Mouse (Mus musculus) midbrain, embryonic 11.5 days (tissue): ENCODE results near the gene Slc38a10. TPM values are rescaled to one million over a fixed set of nuclear protein-coding genes. Genes with fewer than 3 reads are reported as not detected.

Experiments used
- ATAC-seq: fragments of 200-750 bp; cut with Nextera tagmentation; 2 replicates; pipeline ENCODE4 v1.8.0; 2017; ENCODE audit warnings: moderate TSS enrichment, moderate library complexity; ENCODE audit not compliant: low FRiP score
- DNase-seq: peaks from one replicate; pipeline ENCODE4 v3.0.0; 2015; ENCODE audit warnings: low spot score; ENCODE audit errors: missing footprints
- H3K27ac ChIP-seq: fragments of 300-500 bp; sonication (generic); 2 replicates; pipeline ENCODE4 v1.5.1; 2014; ENCODE audit warnings: low read depth, low read length
- H3K27me3 ChIP-seq: fragments of 300-500 bp; sonication (generic); 2 replicates; pipeline ENCODE4 v1.6.1; 2014; ENCODE audit warnings: mild to moderate bottlenecking, low read length, moderate library complexity, mixed read lengths; ENCODE audit not compliant: control insufficient read depth, insufficient read depth
- H3K36me3 ChIP-seq: fragments of 300-500 bp; sonication (generic); 2 replicates; pipeline ENCODE4 v1.6.1; 2014; ENCODE audit warnings: mild to moderate bottlenecking, low read length, moderate library complexity, mixed read lengths; ENCODE audit not compliant: control insufficient read depth, insufficient read depth
- H3K4me1 ChIP-seq: fragments of 300-500 bp; sonication (generic); 2 replicates; pipeline ENCODE4 v1.6.1; 2014; ENCODE audit warnings: low read length; ENCODE audit not compliant: control insufficient read depth, insufficient read depth
- H3K4me2 ChIP-seq: fragments of 300-500 bp; sonication (generic); 2 replicates; pipeline ENCODE4 v1.6.1; 2014; ENCODE audit warnings: mild to moderate bottlenecking, moderate library complexity
- H3K4me3 ChIP-seq: fragments of 300-500 bp; sonication (generic); 2 replicates; pipeline ENCODE4 v1.5.1; 2014; ENCODE audit warnings: low read depth, low read length
- H3K9ac ChIP-seq: fragments of 300-500 bp; sonication (generic); 2 replicates; pipeline ENCODE4 v1.6.1; 2014; ENCODE audit warnings: low read length
- H3K9me3 ChIP-seq: fragments of 300-500 bp; sonication (generic); 2 replicates; pipeline ENCODE4 v1.6.1; 2016; ENCODE audit warnings: low read length; ENCODE audit not compliant: control insufficient read depth
- WGBS: fragments of 180-500 bp; shearing (Covaris S2); extraction: QIAGEN DNeasy Blood & Tissue Kit; methylation state at CpG from one replicate; pipeline ENCODE4 v1.1.7; 2014; 5-methylcytosine and 5-hydroxymethylcytosine counted together
- polyA plus RNA-seq: library from polyadenylated mRNA; unstranded; fragments of >200 nt; fragmentation: Nextera tagmentation; extraction: Ambion mirVana; gene quantifications from 2 replicates; pipeline ENCODE4 v1.2.1, GENCODE M21; 2014

Gene Slc38a10
- polyA plus RNA-seq, 1 experiment from 2014 or later, result 53.3 TPM

GRCm38 (mm10) chr11:120117626-120118025 is 33.5 kb downstream of the Slc38a10 start:
- no peaks in the 10 kb centered on the region for H3K27me3 ChIP-seq
- H3K4me3 ChIP-seq, result no peak overlapping the region
- no peaks in the 10 kb centered on the region for H3K4me1 ChIP-seq
- H3K9me3 ChIP-seq, result no peaks in the 10 kb centered on the region
- H3K27ac ChIP-seq, result no peak overlapping the region
- ATAC-seq, result no peak
- H3K36me3 ChIP-seq, result peaks cover 2% of the 10 kb centered on the region; the same call in 1 of the 2 replicates
- 83% methylated on average over 2 of the region's 2 CpGs for WGBS
- H3K9ac ChIP-seq, result no peak overlapping the region
- H3K4me2 ChIP-seq, result no peak overlapping the region
- DNase-seq, result no peak

GRCm38 (mm10) chr11:120114488-120115215 is 36.5 kb downstream of the Slc38a10 start:
- DNase-seq, result peak; percentile 47
- 91% methylated on average over 21 of the region's 21 CpGs for WGBS
- H3K27ac ChIP-seq, result no peak overlapping the region
- H3K4me2 ChIP-seq, result no peak overlapping the region
- ATAC-seq, result no peak
- no peak overlapping the region for H3K4me3 ChIP-seq
- H3K4me1 ChIP-seq, result no peaks in the 10 kb centered on the region
- no peaks in the 10 kb centered on the region for H3K9me3 ChIP-seq
- peaks cover 2% of the 10 kb centered on the region; the same call in 1 of the 2 replicates for H3K36me3 ChIP-seq
- no peak overlapping the region for H3K9ac ChIP-seq
- no peaks in the 10 kb centered on the region for H3K27me3 ChIP-seq

GRCm38 (mm10) chr11:120112136-120112535 is 39.0 kb downstream of the Slc38a10 start:
- DNase-seq (peak; percentile 53), ATAC-seq (no peak)
- peaks cover 2% of the 10 kb centered on the region; the same call in 1 of the 2 replicates for H3K36me3 ChIP-seq
- no peaks in the 10 kb centered on the region for H3K27me3 ChIP-seq
- H3K4me3 ChIP-seq, result no peak overlapping the region
- no peak overlapping the region for H3K27ac ChIP-seq
- 95% methylated on average over 4 of the region's 4 CpGs for WGBS
- no peak overlapping the region for H3K9ac ChIP-seq
- no peaks in the 10 kb centered on the region for H3K4me1 ChIP-seq
- no peaks in the 10 kb centered on the region for H3K9me3 ChIP-seq
- no peak overlapping the region for H3K4me2 ChIP-seq

DNA sequence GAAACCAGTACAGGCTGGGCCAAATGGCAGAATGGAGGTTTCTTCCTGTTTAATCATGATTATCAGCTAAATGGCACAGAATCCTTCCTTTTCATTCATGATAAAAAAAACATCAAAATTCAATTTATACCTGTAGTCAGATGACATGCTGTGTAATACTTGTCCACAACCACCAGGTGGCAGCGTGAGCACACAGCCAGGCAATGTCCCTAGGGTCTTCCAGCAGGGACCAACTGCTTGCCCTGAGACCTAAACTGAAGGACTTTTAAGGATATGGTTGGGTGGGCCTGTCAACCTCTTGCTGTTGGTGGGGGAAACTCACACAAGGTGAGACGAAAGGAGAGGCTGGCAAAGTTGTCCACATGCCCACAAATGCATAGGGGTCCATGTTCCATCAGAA is 40.1 kb downstream of the Slc38a10 start:
- Histone ChIP-seq H3K4me3 (no peak overlapping the region), H3K36me3 (peaks cover 2% of the 10 kb centered on the region; the same call in 1 of the 2 replicates), H3K27ac (no peak overlapping the region), H3K9ac (no peak overlapping the region), H3K27me3 (no peaks in the 10 kb centered on the region), H3K4me1 (no peaks in the 10 kb centered on the region), H3K9me3 (no peaks in the 10 kb centered on the region), H3K4me2 (no peak overlapping the region)
- DNase-seq, result peak; percentile 94
- WGBS, result 2% methylated on average over 2 of the region's 2 CpGs
- ATAC-seq, result no peak

DNA sequence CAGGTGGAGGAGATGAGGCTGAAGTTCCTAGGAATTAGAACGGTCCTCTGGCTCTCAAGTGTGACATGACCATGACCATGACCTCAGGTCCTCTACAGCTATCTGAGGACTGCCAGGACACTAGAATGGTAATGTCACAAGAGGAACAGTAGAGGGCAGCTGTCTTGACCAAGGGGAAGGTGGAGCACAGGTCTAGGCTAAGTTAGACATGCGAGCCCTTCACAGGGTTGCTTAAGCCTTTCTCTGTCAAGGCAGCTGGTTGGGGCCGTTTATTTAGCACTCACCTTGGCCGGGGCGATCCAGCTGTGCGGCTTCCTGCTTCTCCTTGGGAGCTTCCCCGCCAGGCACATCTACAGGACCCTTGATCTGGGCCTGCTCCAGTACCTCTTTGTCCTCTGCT is 40.6 kb downstream of the Slc38a10 start:
- Histone ChIP-seq H3K4me1 (no peaks in the 10 kb centered on the region), H3K4me2 (no peak overlapping the region), H3K9me3 (no peaks in the 10 kb centered on the region), H3K9ac (no peak overlapping the region), H3K27ac (no peak overlapping the region), H3K27me3 (no peaks in the 10 kb centered on the region), H3K36me3 (peaks cover 2% of the 10 kb centered on the region; the same call in 1 of the 2 replicates), H3K4me3 (no peak overlapping the region)
- ATAC-seq (no peak), DNase-seq (no peak)
- 58% methylated on average over 7 of the region's 7 CpGs for WGBS

DNA sequence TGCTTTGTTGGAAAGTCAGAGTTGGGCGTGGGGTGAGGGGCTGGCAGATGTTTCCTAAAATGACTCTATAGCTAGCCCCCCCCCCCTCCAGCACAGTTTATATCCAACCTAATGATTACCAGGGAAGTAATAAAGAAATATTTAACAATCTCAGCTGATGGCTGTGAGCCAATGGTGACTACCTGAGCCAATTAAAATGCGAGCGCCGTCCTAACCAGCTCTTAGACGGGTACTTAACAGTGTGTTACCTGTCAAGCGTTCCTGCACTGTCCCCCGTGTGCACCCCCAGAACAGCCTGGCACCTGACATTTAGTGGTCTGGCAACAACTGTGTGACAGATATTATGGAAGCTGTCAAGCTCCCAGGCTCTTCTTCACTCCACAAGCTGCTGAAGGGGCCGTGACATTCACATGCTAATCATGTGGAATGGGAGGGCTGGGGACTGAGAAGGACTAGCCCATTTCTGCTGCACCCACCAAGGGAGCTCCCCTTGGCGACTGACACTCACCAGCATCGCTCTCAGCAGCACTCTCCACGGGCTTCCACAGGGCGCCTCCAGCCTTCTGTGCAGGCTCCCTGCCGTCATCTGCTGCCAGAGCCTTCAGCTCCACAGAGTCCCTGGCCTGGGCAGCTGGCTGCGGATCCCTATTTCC is 41.5 kb downstream of the Slc38a10 start:
- Histone ChIP-seq H3K4me3 (no peak overlapping the region), H3K9ac (no peak overlapping the region), H3K4me1 (no peaks in the 10 kb centered on the region), H3K27me3 (no peaks in the 10 kb centered on the region), H3K27ac (no peak overlapping the region), H3K9me3 (no peaks in the 10 kb centered on the region), H3K4me2 (no peak overlapping the region), H3K36me3 (no peaks in the 10 kb centered on the region; the same call in 1 of the 2 replicates)
- ATAC-seq (no peak), DNase-seq (peak; percentile 75)
- 71% methylated on average over 14 of the region's 14 CpGs for WGBS

GRCm38 (mm10) chr11:120107796-120108195 is 43.4 kb downstream of the Slc38a10 start:
- H3K9me3 ChIP-seq, result no peaks in the 10 kb centered on the region
- no peak overlapping the region for H3K4me2 ChIP-seq
- DNase-seq, result peak; percentile 33
- WGBS, result 85% methylated on average over 9 of the region's 9 CpGs
- no peak for ATAC-seq
- H3K27me3 ChIP-seq, result no peaks in the 10 kb centered on the region
- no peaks in the 10 kb centered on the region for H3K4me1 ChIP-seq
- no peak overlapping the region for H3K9ac ChIP-seq
- no peak overlapping the region for H3K4me3 ChIP-seq
- H3K36me3 ChIP-seq, result peaks cover 2% of the 10 kb centered on the region; the same call in 1 of the 2 replicates
- no peak overlapping the region for H3K27ac ChIP-seq

DNA sequence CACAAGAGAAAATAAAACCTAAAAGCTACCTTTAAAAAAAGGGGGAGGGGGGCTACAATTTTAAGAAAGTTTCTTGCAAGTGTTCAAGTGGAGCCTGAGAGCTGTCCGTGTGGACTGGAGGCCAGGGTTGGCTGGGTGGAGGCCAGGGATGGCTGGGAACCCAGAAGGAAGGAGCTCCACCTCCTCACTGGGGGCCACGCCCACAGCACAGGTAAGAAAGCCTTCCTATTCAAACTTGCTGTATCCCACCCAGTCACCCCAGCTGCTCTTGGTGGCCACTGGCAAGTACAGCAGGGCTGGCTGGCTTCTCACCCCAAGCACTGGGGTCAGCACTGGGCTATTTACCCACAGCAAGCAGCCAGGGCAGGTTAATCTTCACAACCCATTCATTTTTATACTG is 44.1 kb downstream of the Slc38a10 start:
- 88% methylated on average over 2 of the region's 2 CpGs for WGBS
- Histone ChIP-seq H3K9me3 (no peaks in the 10 kb centered on the region), H3K27ac (no peak overlapping the region), H3K4me3 (no peak overlapping the region), H3K4me2 (no peak overlapping the region), H3K36me3 (peaks cover 2% of the 10 kb centered on the region; the same call in 1 of the 2 replicates), H3K27me3 (no peaks in the 10 kb centered on the region), H3K9ac (no peak overlapping the region), H3K4me1 (no peaks in the 10 kb centered on the region)
- ATAC-seq (no peak), DNase-seq (peak; percentile 28)

DNA sequence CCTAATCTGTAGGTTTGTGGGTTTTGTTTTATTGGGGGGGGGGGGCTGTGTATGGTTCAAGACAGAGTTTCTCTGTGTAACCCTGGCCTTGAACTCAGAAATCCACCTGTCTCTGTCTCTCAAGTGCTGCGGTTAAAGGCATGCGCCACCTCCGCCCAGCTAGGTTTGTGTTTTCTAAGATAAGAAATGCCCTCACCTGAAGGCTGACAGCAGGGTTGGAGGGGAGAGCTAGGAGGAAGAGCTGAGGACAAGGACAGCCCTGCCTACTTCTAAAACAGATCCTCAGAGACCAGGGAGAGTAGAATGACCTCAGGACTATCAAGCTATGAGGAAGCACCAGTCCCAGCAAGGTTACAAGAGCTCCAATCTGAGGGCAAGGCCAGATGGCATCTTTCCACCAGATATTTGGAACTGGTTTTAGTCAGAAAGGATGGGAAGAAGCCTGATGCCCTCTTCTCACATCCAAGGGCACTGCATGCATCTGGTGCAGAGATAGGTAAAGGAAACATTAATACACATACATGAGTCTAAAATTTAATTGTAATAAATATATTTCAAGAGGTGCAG is 47.6 kb downstream of the Slc38a10 start:
- Histone ChIP-seq H3K9ac (no peak overlapping the region), H3K36me3 (peaks cover 2% of the 10 kb centered on the region; the same call in 1 of the 2 replicates), H3K27ac (no peak overlapping the region), H3K4me2 (no peak overlapping the region), H3K4me3 (no peak overlapping the region), H3K27me3 (no peaks in the 10 kb centered on the region), H3K9me3 (no peaks in the 10 kb centered on the region), H3K4me1 (peaks cover 9% of the 10 kb centered on the region)
- no peak for DNase-seq
- ATAC-seq, result no peak
- WGBS, result 98% methylated on average over 3 of the region's 3 CpGs
